Mouse (Mus musculus) ovary, adult 10 weeks (tissue): ENCODE data around the gene Tmprss6. TPM values are rescaled to one million over a fixed set of nuclear protein-coding genes. Genes with fewer than 3 reads are reported as not detected.

ENCODE experiments used
- polyA plus RNA-seq: library from polyadenylated mRNA; stranded (reverse); fragments of 350-450 nt; fragmentation: Illumina TruSeq; extraction: RNeasy Lipid Tissue Mini Kit (QIAGEN cat#74804); gene quantifications from one replicate; pipeline ENCODE4 v1.2.3, GENCODE M21; 2014

The Tmprss6 gene
- not detected for polyA plus RNA-seq

GRCm38 (mm10) chr15:78468379-78468937 is at the start of gene Tmprss6:
Gene Tmprss6, minus strand, starts transcription at chr15:78468634.

GRCm38 (mm10) chr15:78494968-78495406 is 26.6 kb upstream of the Tmprss6 start, which contains the start of gene Il2rb:
Gene Il2rb, minus strand, starts transcription at chr15:78495271.

GRCm38 (mm10) chr15:78428391-78429138 is 39.9 kb downstream of the Tmprss6 start, which contains the start of gene Kctd17:
Gene Kctd17, plus strand, starts transcription at chr15:78428564.

DNA sequence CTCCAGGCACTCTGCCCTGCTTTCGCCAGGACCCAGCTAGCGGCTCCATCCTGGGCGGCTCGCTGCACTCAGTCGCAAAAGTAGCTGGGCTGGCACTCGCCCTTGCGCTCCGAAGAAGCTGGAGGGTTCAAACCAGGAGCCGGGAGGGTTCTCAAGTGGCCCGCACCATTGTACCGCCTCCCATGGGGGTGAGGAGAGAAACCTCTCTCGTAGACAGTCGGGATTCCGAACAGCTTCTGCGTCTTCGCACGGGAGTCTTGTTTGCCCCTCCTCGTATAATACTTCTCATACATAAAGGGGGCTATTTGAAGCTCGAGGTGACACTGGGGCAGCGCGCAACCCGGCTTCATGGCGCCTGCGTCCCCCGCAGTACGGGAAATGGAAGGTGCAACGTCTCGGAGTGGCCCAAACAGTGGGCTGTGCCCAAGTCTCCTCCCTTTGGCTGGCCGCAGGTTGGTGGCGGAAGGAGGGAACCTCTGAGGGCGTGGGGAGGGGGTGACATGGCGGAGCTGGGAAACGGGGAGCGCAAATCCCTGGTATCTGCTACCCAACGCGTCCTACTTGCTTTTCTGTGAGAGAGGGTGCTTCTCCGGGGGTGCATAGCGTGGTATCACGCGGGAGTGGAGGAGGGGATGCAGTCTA is 62.0 kb downstream of the Tmprss6 start, which contains the start of gene Mpst:
Mpst (plus strand) TSS at position 124 of the 642 bp plus-strand sequence.

DNA sequence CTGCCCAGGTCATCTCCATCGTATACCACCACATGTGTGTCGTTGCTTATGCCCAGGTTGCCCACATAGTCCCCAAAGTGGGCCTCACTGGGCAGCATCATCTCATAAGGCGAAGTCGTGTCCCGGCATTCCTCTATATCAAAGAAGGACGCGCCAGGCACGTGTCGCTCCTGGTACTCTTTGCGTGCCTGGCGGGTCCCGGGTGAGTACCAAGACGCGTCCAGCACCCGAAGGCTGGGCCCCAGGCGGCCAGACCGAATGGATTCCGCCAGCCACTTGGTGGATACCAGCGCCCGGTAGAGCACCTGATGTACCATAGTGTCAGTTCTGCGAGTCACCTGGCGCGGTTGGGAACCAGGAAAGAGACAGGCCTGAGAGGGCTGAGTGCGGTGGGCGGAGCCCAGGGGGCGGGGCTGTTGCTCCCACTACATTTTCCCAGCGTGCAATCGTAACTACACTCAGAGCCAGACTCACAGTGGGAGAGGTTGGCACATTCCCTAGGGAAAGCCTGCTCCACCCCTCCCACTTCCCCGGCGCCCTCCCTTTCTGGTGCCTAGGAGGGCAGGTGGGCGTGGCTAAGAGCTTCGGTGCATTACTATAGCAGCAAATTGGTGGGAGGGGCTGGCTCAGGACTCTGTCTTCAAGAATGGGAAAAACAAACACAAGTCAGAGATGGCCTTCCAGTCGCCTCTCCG is 62.8 kb downstream of the Tmprss6 start, which contains the start of gene Tst:
Tst (minus strand) TSS at position 391 of the 695 bp plus-strand sequence.

DNA sequence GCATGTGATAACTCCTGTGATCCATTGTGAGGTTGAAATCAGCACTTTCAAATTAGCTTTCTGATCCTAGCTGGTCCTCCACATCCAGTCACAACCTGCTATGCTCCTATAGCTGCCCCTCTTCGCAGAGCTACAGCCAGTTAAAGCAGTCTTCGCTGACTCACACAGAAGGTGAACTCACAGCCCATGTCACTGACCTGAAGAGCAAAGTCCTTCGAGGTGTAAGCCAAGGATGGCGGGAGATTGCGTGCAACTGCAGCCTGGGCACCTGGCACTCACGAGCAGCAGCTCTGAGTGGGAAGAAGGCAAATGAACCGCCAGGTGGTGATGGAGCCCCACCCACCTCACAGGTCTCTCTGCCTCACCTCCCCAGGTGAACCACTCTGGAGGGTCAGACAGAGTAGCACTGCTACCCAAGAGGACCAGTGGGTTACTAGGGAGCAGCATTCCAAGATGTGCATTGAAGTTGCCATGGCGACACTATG is 72.9 kb downstream of the Tmprss6 start, which contains the start of gene Tex33:
Tex33 (minus strand) TSS at position 435 of the 485 bp plus-strand sequence.

Other genes with a start within 250 kb of the Tmprss6 start
- gene Ncf4, start 223.8 kb downstream of the Tmprss6 start, polyA plus RNA-seq, result not detected
- 2.3 TPM for gene Csf2rb2, start 162.9 kb downstream of the Tmprss6 start, polyA plus RNA-seq
- gene Csf2rb, start 142.9 kb downstream of the Tmprss6 start, polyA plus RNA-seq, result 1.7 TPM
- not detected for gene Tex33, start 72.7 kb downstream of the Tmprss6 start, polyA plus RNA-seq
- gene Tst, start 62.7 kb downstream of the Tmprss6 start, polyA plus RNA-seq, result 1.4 TPM
- 1.5 TPM for gene Mpst, start 62.2 kb downstream of the Tmprss6 start, polyA plus RNA-seq
- gene Kctd17, start 40.1 kb downstream of the Tmprss6 start, polyA plus RNA-seq, result 3.5 TPM
- 0.31 TPM for gene Il2rb, start 26.6 kb upstream of the Tmprss6 start, polyA plus RNA-seq
- gene C1qtnf6, start 62.8 kb upstream of the Tmprss6 start, polyA plus RNA-seq, result 24.5 TPM
- gene Sstr3, start 76.1 kb upstream of the Tmprss6 start, polyA plus RNA-seq, result 0.14 TPM
- 0.91 TPM for gene Rac2, start 104.1 kb upstream of the Tmprss6 start, polyA plus RNA-seq
- 1.1 TPM for gene Cyth4, start 128.4 kb upstream of the Tmprss6 start, polyA plus RNA-seq